Mouse (Mus musculus) WW6 (cell line): ENCODE measurements around the gene Palld.
A peak's percentile ranks its signal among the peaks of the same experiment; 100 is the strongest.

ENCODE experiments used
- DNase-seq: peaks from one replicate; pipeline ENCODE4 v3.0.0-alpha.2; 2013; ENCODE audit warnings: low read depth, low spot score

Palld gene

GRCm38 (mm10) chr8:61730669-61731068 is 171.8 kb downstream of the Palld start:
- no peak for DNase-seq

- no peak for DNase-seq
These were observed 177.0 kb downstream of the Palld start for GRCm38 (mm10) chr8:61725306-61726017.

GRCm38 (mm10) chr8:61722226-61722625 is 180.3 kb downstream of the Palld start:
- no peak for DNase-seq

GRCm38 (mm10) chr8:61715351-61716125 is 187.0 kb downstream of the Palld start:
- peak; percentile 42 for DNase-seq

- DNase-seq, result no peak
These were observed 188.1 kb downstream of the Palld start for GRCm38 (mm10) chr8:61714293-61714831.

- no peak for DNase-seq
These were observed 189.1 kb downstream of the Palld start for GRCm38 (mm10) chr8:61713195-61713990.

GRCm38 (mm10) chr8:61712426-61712825 is 190.1 kb downstream of the Palld start:
- DNase-seq, result no peak

GRCm38 (mm10) chr8:61708586-61709305 is 193.7 kb downstream of the Palld start:
- DNase-seq, result no peak

- DNase-seq, result no peak
These were observed 197.0 kb downstream of the Palld start for GRCm38 (mm10) chr8:61705491-61705890.

GRCm38 (mm10) chr8:61702122-61702521 is 200.4 kb downstream of the Palld start:
- DNase-seq, result no peak

GRCm38 (mm10) chr8:61700932-61701681 is 201.4 kb downstream of the Palld start:
- DNase-seq, result no peak

GRCm38 (mm10) chr8:61700298-61700697 is 202.2 kb downstream of the Palld start:
- peak; percentile 47 for DNase-seq

GRCm38 (mm10) chr8:61698959-61699358 is 203.5 kb downstream of the Palld start:
- DNase-seq, result no peak

- DNase-seq, result no peak
These were observed 204.6 kb downstream of the Palld start for GRCm38 (mm10) chr8:61697728-61698385.

GRCm38 (mm10) chr8:61696846-61697455 is 205.5 kb downstream of the Palld start:
- DNase-seq, result no peak

GRCm38 (mm10) chr8:61695416-61695815 is 207.1 kb downstream of the Palld start:
- DNase-seq, result no peak

GRCm38 (mm10) chr8:61692866-61693265 is 209.6 kb downstream of the Palld start:
- no peak for DNase-seq

- no peak for DNase-seq
These were observed 210.4 kb downstream of the Palld start for GRCm38 (mm10) chr8:61692129-61692528.

- DNase-seq, result no peak
These were observed 211.1 kb downstream of the Palld start for GRCm38 (mm10) chr8:61691391-61691790.

GRCm38 (mm10) chr8:61687071-61687470 is 215.4 kb downstream of the Palld start:
- DNase-seq, result no peak
